Mouse (Mus musculus) splenic B cell, adult 2 months (primary cell): ENCODE measurements around the gene Ptrh1.
A peak's percentile ranks its signal among the peaks of the same experiment; 100 is the strongest.

Experiments
- DNase-seq: peaks from one replicate; pipeline ENCODE4 v3.0.0-alpha.2; 2011; ENCODE audit warnings: low read depth, low spot score
- H3K27me3 ChIP-seq: 2 replicates; pipeline ENCODE4 v1.6.1; 2012; ENCODE audit warnings: mild to moderate bottlenecking, low read length, moderate library complexity, mixed read lengths; ENCODE audit not compliant: control insufficient read depth, poor library complexity, insufficient read depth, severe bottlenecking
- H3K36me3 ChIP-seq: 2 replicates; pipeline ENCODE4 v1.6.1; 2012; ENCODE audit warnings: mild to moderate bottlenecking, low read length, moderate library complexity, mixed read lengths; ENCODE audit not compliant: control insufficient read depth, poor library complexity, insufficient read depth, severe bottlenecking

The Ptrh1 gene

GRCm38 (mm10) chr2:32744272-32744982 lies 31.2 kb upstream of the Ptrh1 start:
- Histone ChIP-seq H3K36me3 (peaks cover 17% of the 10 kb centered on the region), H3K27me3 (no peaks in the 10 kb centered on the region)
- DNase-seq, result no peak

DNA sequence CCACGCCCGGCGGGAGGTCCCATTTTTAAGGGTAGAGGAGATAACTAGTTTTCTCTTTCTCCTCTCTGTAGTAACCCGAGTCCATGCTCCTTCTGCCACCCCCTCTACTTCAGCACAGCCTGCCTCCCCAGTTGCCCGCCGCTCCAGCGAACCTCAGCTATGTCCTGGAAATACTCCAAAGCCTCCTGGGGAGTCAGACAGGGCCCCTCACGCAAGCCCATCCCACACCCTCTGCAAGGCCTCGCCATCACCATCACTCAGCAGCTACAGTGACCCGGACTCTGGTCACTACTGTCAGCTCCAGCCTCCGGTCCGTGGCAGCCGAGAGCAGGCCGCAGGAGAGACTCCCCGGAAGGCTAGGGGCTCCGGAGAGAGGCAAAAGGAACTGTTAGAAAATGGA lies 26.5 kb upstream of the Ptrh1 start:
- Histone ChIP-seq H3K27me3 (no peaks in the 10 kb centered on the region), H3K36me3 (peaks cover 27% of the 10 kb centered on the region)
- no peak for DNase-seq

GRCm38 (mm10) chr2:32750199-32750598 lies 25.4 kb upstream of the Ptrh1 start:
- H3K27me3 ChIP-seq, result no peaks in the 10 kb centered on the region
- peaks cover 29% of the 10 kb centered on the region for H3K36me3 ChIP-seq
- DNase-seq, result peak; percentile 27

- Histone ChIP-seq H3K36me3 (peaks cover 29% of the 10 kb centered on the region), H3K27me3 (no peaks in the 10 kb centered on the region)
- DNase-seq, result no peak
Observed at GRCm38 (mm10) chr2:32750887-32751664, 24.5 kb upstream of the Ptrh1 start.

GRCm38 (mm10) chr2:32751665-32752033 lies 23.9 kb upstream of the Ptrh1 start:
- H3K36me3 ChIP-seq, result peaks cover 29% of the 10 kb centered on the region
- H3K27me3 ChIP-seq, result no peaks in the 10 kb centered on the region
- DNase-seq, result no peak

DNA sequence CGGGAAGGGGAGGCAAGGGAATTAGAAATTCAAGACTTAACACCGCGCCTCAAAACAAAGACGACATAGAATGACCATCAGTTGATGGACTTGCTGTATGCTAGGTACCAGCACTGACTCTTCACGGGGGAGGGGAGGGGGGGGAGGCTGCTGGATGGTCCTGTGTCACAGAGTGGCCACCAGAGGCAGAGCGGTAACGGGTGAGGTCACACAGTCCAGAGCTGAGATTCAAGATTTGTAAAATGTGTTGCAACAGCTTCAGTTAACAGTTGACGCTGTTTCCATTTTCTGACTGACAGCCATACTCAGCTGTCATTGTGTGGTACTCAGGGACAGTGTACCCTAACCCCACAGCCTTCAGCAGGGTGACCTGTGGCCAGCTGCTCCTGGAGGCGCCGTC lies 23.4 kb upstream of the Ptrh1 start:
- no peaks in the 10 kb centered on the region for H3K27me3 ChIP-seq
- no peak for DNase-seq
- H3K36me3 ChIP-seq, result peaks cover 25% of the 10 kb centered on the region

DNA sequence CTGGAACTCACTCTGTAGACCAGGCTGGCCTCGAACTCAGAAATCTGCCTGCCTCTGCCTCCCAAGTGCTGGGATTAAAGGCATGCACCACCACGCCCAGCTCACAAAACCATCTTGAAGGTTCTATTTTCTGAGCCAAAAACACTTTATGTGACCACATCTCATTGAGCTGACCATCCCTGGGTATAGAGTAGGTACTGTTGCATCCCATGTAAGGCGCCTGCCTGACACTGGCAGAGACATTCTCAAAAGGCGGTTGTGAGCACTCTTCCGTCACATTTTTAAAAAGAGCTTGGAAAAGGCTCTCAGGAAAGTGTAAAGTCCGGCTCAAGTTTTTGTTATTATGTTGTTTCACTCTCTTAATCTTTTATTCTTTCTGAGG lies 18.9 kb upstream of the Ptrh1 start:
- DNase-seq, result no peak
- Histone ChIP-seq H3K27me3 (no peaks in the 10 kb centered on the region), H3K36me3 (peaks cover 10% of the 10 kb centered on the region)

- Histone ChIP-seq H3K36me3 (peaks cover 8% of the 10 kb centered on the region), H3K27me3 (no peaks in the 10 kb centered on the region)
- peak; percentile 98 for DNase-seq
Observed at GRCm38 (mm10) chr2:32757056-32757845, 18.3 kb upstream of the Ptrh1 start, which contains the start of gene Tor2a. Tor2a (plus strand) TSS chr2:32757234.

DNA sequence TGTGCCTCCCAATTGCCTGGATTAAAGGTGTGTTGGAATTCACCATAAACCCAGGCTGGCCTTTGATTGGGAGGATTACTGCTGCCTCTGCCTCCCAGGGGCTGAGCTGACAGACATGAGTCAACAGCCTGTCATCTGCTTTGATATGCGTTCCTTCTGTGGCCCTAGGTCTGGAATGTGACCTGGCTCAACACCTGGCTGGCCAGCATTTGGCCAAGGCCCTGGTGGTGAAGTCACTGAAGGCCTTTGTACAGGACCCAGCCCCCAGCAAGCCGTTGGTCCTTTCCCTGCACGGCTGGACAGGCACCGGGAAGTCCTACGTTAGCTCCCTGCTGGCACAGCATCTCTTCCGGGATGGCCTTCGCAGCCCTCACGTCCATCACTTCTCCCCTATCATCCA lies 17.1 kb upstream of the Ptrh1 start:
- no peak for DNase-seq
- H3K27me3 ChIP-seq, result no peaks in the 10 kb centered on the region
- H3K36me3 ChIP-seq, result peaks cover 8% of the 10 kb centered on the region

GRCm38 (mm10) chr2:32759001-32759400 lies 16.6 kb upstream of the Ptrh1 start:
- Histone ChIP-seq H3K36me3 (peaks cover 6% of the 10 kb centered on the region), H3K27me3 (no peaks in the 10 kb centered on the region)
- no peak for DNase-seq

DNA sequence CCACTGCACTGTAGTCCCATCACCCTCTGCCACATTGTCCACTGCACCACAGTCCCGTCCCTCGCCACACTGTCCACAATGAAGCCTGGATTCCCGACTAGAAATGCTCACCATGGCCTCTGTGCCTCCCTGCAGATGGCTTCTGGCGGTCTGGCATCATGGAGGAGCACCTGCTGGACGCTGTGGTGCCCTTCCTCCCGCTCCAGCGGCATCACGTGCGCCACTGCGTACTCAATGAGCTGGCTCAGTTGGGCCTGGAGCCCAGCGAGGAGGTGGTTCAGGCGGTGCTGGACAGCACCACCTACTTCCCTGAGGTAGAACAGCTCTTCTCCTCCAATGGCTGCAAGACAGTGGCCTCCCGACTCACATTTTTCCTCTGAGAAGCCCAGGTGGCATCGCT lies 14.2 kb upstream of the Ptrh1 start:
- Histone ChIP-seq H3K36me3 (no peaks in the 10 kb centered on the region), H3K27me3 (no peaks in the 10 kb centered on the region)
- DNase-seq, result no peak

GRCm38 (mm10) chr2:32761859-32762258 lies 13.7 kb upstream of the Ptrh1 start:
- Histone ChIP-seq H3K36me3 (no peaks in the 10 kb centered on the region), H3K27me3 (no peaks in the 10 kb centered on the region)
- no peak for DNase-seq

- no peak for DNase-seq
- H3K27me3 ChIP-seq, result no peaks in the 10 kb centered on the region
- no peaks in the 10 kb centered on the region for H3K36me3 ChIP-seq
Observed at GRCm38 (mm10) chr2:32763353-32763752, 12.2 kb upstream of the Ptrh1 start.

DNA sequence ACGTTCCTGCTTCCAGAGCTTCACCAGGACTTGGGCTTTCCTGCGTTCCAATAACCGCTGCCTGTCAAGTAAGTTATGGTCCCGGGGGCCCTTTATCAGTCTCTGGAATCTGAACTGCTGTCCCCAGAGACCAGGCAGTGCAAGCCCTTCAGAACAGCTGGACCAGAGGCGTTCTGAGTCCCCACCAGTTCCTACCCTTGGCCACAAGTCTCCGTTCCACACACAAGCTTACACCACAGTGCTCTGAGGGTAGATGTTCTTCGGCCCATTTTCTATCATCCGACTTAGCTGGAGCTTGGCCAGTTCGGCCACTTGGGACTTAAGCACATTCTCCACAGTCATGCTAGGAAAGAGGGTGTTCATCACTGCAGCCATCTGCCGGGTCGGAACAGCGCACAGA lies 8.3 kb upstream of the Ptrh1 start:
- H3K27me3 ChIP-seq, result no peaks in the 10 kb centered on the region
- DNase-seq, result no peak
- H3K36me3 ChIP-seq, result no peaks in the 10 kb centered on the region
